Mouse (Mus musculus): ENCODE measurements around the gene Plxdc2. TPM values are rescaled to one million over a fixed set of nuclear protein-coding genes. Genes with fewer than 3 reads are reported as not detected.
"Not testable (repeated sequence)": the region's sequence is repeated elsewhere in the genome, so short reads cannot be mapped to it uniquely, and the experiment has no call there.

The Plxdc2 gene
- polyA plus RNA-seq, 1 experiment from 2014 or later, result 15.7 TPM

GRCm38 (mm10) chr2:16757158-16757557 is 401.1 kb downstream of the Plxdc2 start:
- no peak overlapping the region for H3K4me3 ChIP-seq (ENCODE audit: control insufficient read depth in 1 of 2, insufficient read depth in 1 of 2, low read depth in 1 of 2, low read length in 2 of 2)
- H3K4me2 ChIP-seq (ENCODE audit: low read length), result no peak overlapping the region
- H3K9ac ChIP-seq (ENCODE audit: low read length), result no peak overlapping the region
- no peaks in the 10 kb centered on the region for H3K27me3 ChIP-seq (ENCODE audit: control insufficient read depth, insufficient read depth, low read length)
- H3K27ac ChIP-seq (replicated peaks in 1 of 2; ENCODE audit: control insufficient read depth in 1 of 2, insufficient read depth in 1 of 2, low read depth in 2 of 2, low read length in 2 of 2), result no peak overlapping the region
- no peaks in the 10 kb centered on the region for H3K4me1 ChIP-seq (ENCODE audit: control insufficient read depth in 2 of 2, insufficient read depth in 2 of 2, low read length in 2 of 2)
- no peak for ATAC-seq (ENCODE audit: insufficient number of reproducible peaks, insufficient read depth, low FRiP score, low read depth)
- 76% methylated on average over 2 of the region's 2 CpGs for WGBS
- H3K9me3 ChIP-seq (ENCODE audit: control insufficient read depth, low read length), result no peaks in the 10 kb centered on the region
- H3K36me3 ChIP-seq (ENCODE audit: control insufficient read depth, insufficient read depth, low read length), result no peaks in the 10 kb centered on the region

- H3K9ac ChIP-seq (ENCODE audit: low read length), result no peak overlapping the region
- no peak for ATAC-seq (ENCODE audit: insufficient number of reproducible peaks, insufficient read depth, low FRiP score, low read depth)
- H3K4me1 ChIP-seq (ENCODE audit: control insufficient read depth in 2 of 2, insufficient read depth in 2 of 2, low read length in 2 of 2), result no peaks in the 10 kb centered on the region
- no peak overlapping the region for H3K27ac ChIP-seq (replicated peaks in 1 of 2; ENCODE audit: control insufficient read depth in 1 of 2, insufficient read depth in 1 of 2, low read depth in 2 of 2, low read length in 2 of 2)
- H3K4me2 ChIP-seq (ENCODE audit: low read length), result no peak overlapping the region
- H3K4me3 ChIP-seq (ENCODE audit: control insufficient read depth in 1 of 2, insufficient read depth in 1 of 2, low read depth in 1 of 2, low read length in 2 of 2), result no peak overlapping the region
- H3K9me3 ChIP-seq (ENCODE audit: control insufficient read depth, low read length), result no peaks in the 10 kb centered on the region
- no peaks in the 10 kb centered on the region for H3K36me3 ChIP-seq (ENCODE audit: control insufficient read depth, insufficient read depth, low read length)
- 86% methylated on average over 2 of the region's 2 CpGs for WGBS
- H3K27me3 ChIP-seq (ENCODE audit: control insufficient read depth, insufficient read depth, low read length), result no peaks in the 10 kb centered on the region
Measured at GRCm38 (mm10) chr2:16759766-16760165, 403.7 kb downstream of the Plxdc2 start.

- ATAC-seq (ENCODE audit: insufficient number of reproducible peaks, insufficient read depth, low FRiP score, low read depth); H3K4me3 ChIP-seq (ENCODE audit: control insufficient read depth in 1 of 2, insufficient read depth in 1 of 2, low read depth in 1 of 2, low read length in 2 of 2); H3K9me3 ChIP-seq (ENCODE audit: control insufficient read depth, low read length); H3K36me3 ChIP-seq (ENCODE audit: control insufficient read depth, insufficient read depth, low read length); H3K4me2 ChIP-seq (ENCODE audit: low read length); H3K4me1 ChIP-seq (ENCODE audit: control insufficient read depth in 2 of 2, insufficient read depth in 2 of 2, low read length in 2 of 2); H3K9ac ChIP-seq (ENCODE audit: low read length); H3K27ac ChIP-seq (replicated peaks in 1 of 2; ENCODE audit: control insufficient read depth in 1 of 2, insufficient read depth in 1 of 2, low read depth in 2 of 2, low read length in 2 of 2); H3K27me3 ChIP-seq (ENCODE audit: control insufficient read depth, insufficient read depth, low read length): not testable (repeated sequence)
- WGBS, result 98% methylated on average over 5 of the region's 7 CpGs
Measured at GRCm38 (mm10) chr2:16769149-16769548, 413.0 kb downstream of the Plxdc2 start.

- H3K4me3 ChIP-seq (ENCODE audit: control insufficient read depth in 1 of 2, insufficient read depth in 1 of 2, low read depth in 1 of 2, low read length in 2 of 2), result no peak overlapping the region
- no peak for ATAC-seq (ENCODE audit: insufficient number of reproducible peaks, insufficient read depth, low FRiP score, low read depth)
- no peak overlapping the region for H3K27ac ChIP-seq (replicated peaks in 1 of 2; ENCODE audit: control insufficient read depth in 1 of 2, insufficient read depth in 1 of 2, low read depth in 2 of 2, low read length in 2 of 2)
Measured at GRCm38 (mm10) chr2:16773398-16774113, 417.5 kb downstream of the Plxdc2 start.

GRCm38 (mm10) chr2:16774114-16774433 is 418.0 kb downstream of the Plxdc2 start:
- H3K4me2 ChIP-seq (ENCODE audit: low read length), result no peak overlapping the region
- no peak for ATAC-seq (ENCODE audit: insufficient number of reproducible peaks, insufficient read depth, low FRiP score, low read depth)
- H3K27me3 ChIP-seq (ENCODE audit: control insufficient read depth, insufficient read depth, low read length), result no peaks in the 10 kb centered on the region
- H3K27ac ChIP-seq (replicated peaks in 1 of 2; ENCODE audit: control insufficient read depth in 1 of 2, insufficient read depth in 1 of 2, low read depth in 2 of 2, low read length in 2 of 2), result no peak overlapping the region
- 76% methylated on average over 3 of the region's 3 CpGs for WGBS
- no peak overlapping the region for H3K9ac ChIP-seq (ENCODE audit: low read length)
- no peaks in the 10 kb centered on the region for H3K9me3 ChIP-seq (ENCODE audit: control insufficient read depth, low read length)
- H3K36me3 ChIP-seq (ENCODE audit: control insufficient read depth, insufficient read depth, low read length), result no peaks in the 10 kb centered on the region
- H3K4me3 ChIP-seq (ENCODE audit: control insufficient read depth in 1 of 2, insufficient read depth in 1 of 2, low read depth in 1 of 2, low read length in 2 of 2), result no peak overlapping the region
- H3K4me1 ChIP-seq (ENCODE audit: control insufficient read depth in 2 of 2, insufficient read depth in 2 of 2, low read length in 2 of 2), result no peaks in the 10 kb centered on the region

More at GRCm38 (mm10) chr2:16773398-16774113, 417.5 kb downstream of the Plxdc2 start:
- Histone ChIP-seq H3K27me3 (ENCODE audit: control insufficient read depth, insufficient read depth, low read length) (no peaks in the 10 kb centered on the region), H3K36me3 (ENCODE audit: control insufficient read depth, insufficient read depth, low read length) (no peaks in the 10 kb centered on the region), H3K4me1 (ENCODE audit: control insufficient read depth in 2 of 2, insufficient read depth in 2 of 2, low read length in 2 of 2) (no peaks in the 10 kb centered on the region), H3K4me2 (ENCODE audit: low read length) (no peak overlapping the region), H3K9me3 (ENCODE audit: control insufficient read depth, low read length) (no peaks in the 10 kb centered on the region), H3K9ac (ENCODE audit: low read length) (no peak overlapping the region)
- 11% methylated on average over 1 of the region's 1 CpGs for WGBS

GRCm38 (mm10) chr2:16795283-16795682 is 439.2 kb downstream of the Plxdc2 start:
- Histone ChIP-seq H3K9ac (ENCODE audit: low read length) (no peak overlapping the region), H3K27me3 (ENCODE audit: control insufficient read depth, insufficient read depth, low read length) (no peaks in the 10 kb centered on the region), H3K9me3 (ENCODE audit: control insufficient read depth, low read length) (no peaks in the 10 kb centered on the region), H3K27ac (replicated peaks in 1 of 2; ENCODE audit: control insufficient read depth in 1 of 2, insufficient read depth in 1 of 2, low read depth in 2 of 2, low read length in 2 of 2) (no peak overlapping the region), H3K4me3 (ENCODE audit: control insufficient read depth in 1 of 2, insufficient read depth in 1 of 2, low read depth in 1 of 2, low read length in 2 of 2) (no peak overlapping the region), H3K36me3 (ENCODE audit: control insufficient read depth, insufficient read depth, low read length) (no peaks in the 10 kb centered on the region), H3K4me1 (ENCODE audit: control insufficient read depth in 2 of 2, insufficient read depth in 2 of 2, low read length in 2 of 2) (no peaks in the 10 kb centered on the region), H3K4me2 (ENCODE audit: low read length) (no peak overlapping the region)
- ATAC-seq (ENCODE audit: insufficient number of reproducible peaks, insufficient read depth, low FRiP score, low read depth), result no peak
